Mouse (Mus musculus): ENCODE data around the gene Afmid.
"Not testable (repeated sequence)": the region's sequence is repeated elsewhere in the genome, so short reads cannot be mapped to it uniquely, and the experiment has no call there.

Afmid gene

GRCm38 (mm10) chr11:117796954-117797353, 28.8 kb upstream of the Afmid start:
- DNase-seq = no peak

- DNase-seq = no peak
Measured at GRCm38 (mm10) chr11:117797511-117798159, 28.1 kb upstream of the Afmid start, which contains the start of gene 6030468B19Rik. TSS of gene 6030468B19Rik (plus strand) at chr11:117797660.

- DNase-seq = no peak
Measured at GRCm38 (mm10) chr11:117798160-117798541, 27.6 kb upstream of the Afmid start.

- peak in 1 of 2 experiments; percentile 13 for DNase-seq
Measured at GRCm38 (mm10) chr11:117799174-117799573, 26.6 kb upstream of the Afmid start.

- no peak for DNase-seq
Measured at GRCm38 (mm10) chr11:117800038-117800437, 25.7 kb upstream of the Afmid start.

GRCm38 (mm10) chr11:117801650-117802049, 24.1 kb upstream of the Afmid start:
- DNase-seq = no peak

GRCm38 (mm10) chr11:117803166-117803688, 22.5 kb upstream of the Afmid start:
- no peak for DNase-seq

- DNase-seq = no peak
Measured at GRCm38 (mm10) chr11:117806781-117807180, 18.9 kb upstream of the Afmid start.

- DNase-seq = peak; percentile 64 to 73
Measured at GRCm38 (mm10) chr11:117809407-117810311, 16.1 kb upstream of the Afmid start, which contains the start of the genes Gm20708 and Syngr2. TSS of gene Gm20708 (plus strand) at chr11:117809668. TSS of gene Syngr2 (plus strand) at chr11:117809668.

GRCm38 (mm10) chr11:117810401-117811046, 15.2 kb upstream of the Afmid start:
- DNase-seq = peak; percentile 79 to 83

GRCm38 (mm10) chr11:117813867-117814266, 11.9 kb upstream of the Afmid start:
- no peak for DNase-seq

GRCm38 (mm10) chr11:117814704-117815366, 10.9 kb upstream of the Afmid start:
- DNase-seq = no peak

- DNase-seq = not testable (repeated sequence)
Measured at GRCm38 (mm10) chr11:117815850-117816249, 9.9 kb upstream of the Afmid start.

GRCm38 (mm10) chr11:117816389-117816996, 9.2 kb upstream of the Afmid start:
- DNase-seq = no peak

GRCm38 (mm10) chr11:117819095-117819494, 6.6 kb upstream of the Afmid start:
- DNase-seq = peak in 1 of 2 experiments; percentile 42

GRCm38 (mm10) chr11:117820173-117820572, 5.6 kb upstream of the Afmid start:
- no peak for DNase-seq

- DNase-seq = no peak
Measured at GRCm38 (mm10) chr11:117821868-117822267, 3.9 kb upstream of the Afmid start.

- no peak for DNase-seq
Measured at GRCm38 (mm10) chr11:117822728-117823241, 2.9 kb upstream of the Afmid start.

GRCm38 (mm10) chr11:117823411-117823810, 2.3 kb upstream of the Afmid start:
- DNase-seq = no peak

GRCm38 (mm10) chr11:117824060-117824969, 1.4 kb upstream of the Afmid start:
- DNase-seq = peak; percentile 84 to 88

GRCm38 (mm10) chr11:117826164-117826563, 440 bp downstream of the Afmid start:
- DNase-seq = no peak
